Mouse (Mus musculus) cerebellum, adult 2 months (tissue): ENCODE measurements around the gene Snx33. TPM values are rescaled to one million over a fixed set of nuclear protein-coding genes. Genes with fewer than 3 reads are reported as not detected.

Experiments
- DNase-seq, 2 experiments: peaks; one replicate each; pipeline ENCODE4 v3.0.0; 2021
- H3K27ac ChIP-seq: fragments of 200-500 bp; 2 replicates; pipeline ENCODE4 v1.5.1; 2012; ENCODE audit warnings: low read length, control low read depth, inconsistent platforms; ENCODE audit not compliant: insufficient read depth
- H3K27me3 ChIP-seq: fragments of 200-500 bp; 2 replicates; pipeline ENCODE4 v1.6.1; 2012; ENCODE audit warnings: inconsistent platforms, mild to moderate bottlenecking, low read length, moderate library complexity; ENCODE audit not compliant: control insufficient read depth, insufficient read depth
- H3K4me1 ChIP-seq: fragments of 200-500 bp; 2 replicates; pipeline ENCODE4 v1.6.1; 2011; ENCODE audit warnings: low read length; ENCODE audit not compliant: control insufficient read depth, insufficient read depth
- H3K4me3 ChIP-seq: fragments of 200-500 bp; replicated peaks from 2 replicates; pipeline ENCODE3; 2011; ENCODE audit warnings: mild to moderate bottlenecking, low read depth, low read length, control low read depth; ENCODE audit not compliant: insufficient read depth
- CTCF ChIP-seq: fragments of 200-500 bp; IDR thresholded peaks from 2 replicates; pipeline ENCODE4 v1.5.1; 2011; ENCODE audit warnings: low read depth, mild to moderate bottlenecking, control low read depth, low read length, moderate library complexity, borderline replicate concordance; ENCODE audit not compliant: insufficient read depth
- POLR2A ChIP-seq: fragments of 200-500 bp; IDR thresholded peaks from 2 replicates; pipeline ENCODE4 v1.6.1; 2011; ENCODE audit warnings: low read length, control low read depth, borderline replicate concordance; ENCODE audit not compliant: insufficient read depth
- WGBS: fragments of 180-500 bp; shearing (Covaris S2); methylation state at CpG from one replicate; pipeline ENCODE4 v1.1.7; 2018; 5-methylcytosine and 5-hydroxymethylcytosine counted together
- polyA plus RNA-seq: library from polyadenylated mRNA; depleted of rRNA; stranded (reverse); fragments of >200 nt; gene quantifications from 2 replicates; pipeline ENCODE4 v1.2.3, GENCODE M21; 2012

Gene Snx33
- polyA plus RNA-seq, 1 experiment, result 10.3 TPM

- H3K27me3 ChIP-seq, result no peaks in the 10 kb centered on the region
- 0 out of 2 replicates have a peak, but pooled peaks cover 3% of the 10 kb centered on the region for H3K4me1 ChIP-seq
- 70% methylated on average over 8 of the region's 8 CpGs for WGBS
- H3K27ac ChIP-seq, result peak overlapping the region; percentile 58; the same call in 1 of the 2 replicates
- H3K4me3 ChIP-seq, result no peak overlapping the region
- no peak for DNase-seq
- TF ChIP-seq CTCF, result no peak
- no peak for TF ChIP-seq POLR2A
These were observed 4.1 kb downstream of the Snx33 start for GRCm38 (mm10) chr9:56923841-56924650.

GRCm38 (mm10) chr9:56922746-56923145 is 5.4 kb downstream of the Snx33 start:
- no peak for TF ChIP-seq CTCF
- TF ChIP-seq POLR2A, result no peak
- no peak for DNase-seq
- Histone ChIP-seq H3K4me3 (no peak overlapping the region), H3K27me3 (no peaks in the 10 kb centered on the region), H3K27ac (no peak overlapping the region), H3K4me1 (no peaks in the 10 kb centered on the region)
- WGBS, result 87% methylated on average over 4 of the region's 4 CpGs

GRCm38 (mm10) chr9:56918466-56918865 is 9.7 kb downstream of the Snx33 start:
- Histone ChIP-seq H3K4me3 (no peak overlapping the region), H3K4me1 (no peaks in the 10 kb centered on the region), H3K27ac (no peak overlapping the region), H3K27me3 (no peaks in the 10 kb centered on the region)
- DNase-seq, result peak; percentile 40 to 50
- WGBS, result 73% methylated on average over 13 of the region's 13 CpGs
- TF ChIP-seq POLR2A (no peak), CTCF (no peak)

- no peak overlapping the region for H3K4me3 ChIP-seq
- TF ChIP-seq POLR2A, result no peak
- TF ChIP-seq CTCF, result no peak
- H3K27me3 ChIP-seq, result no peaks in the 10 kb centered on the region; the same call in 1 of the 2 replicates
- no peak for DNase-seq
- H3K4me1 ChIP-seq, result no peaks in the 10 kb centered on the region
- WGBS, result 75% methylated on average over 2 of the region's 2 CpGs
- no peak overlapping the region for H3K27ac ChIP-seq
These were observed 11.0 kb downstream of the Snx33 start for GRCm38 (mm10) chr9:56917131-56917530.

- no peak overlapping the region; the same call in 1 of the 2 replicates for H3K27ac ChIP-seq
- no peak overlapping the region for H3K4me3 ChIP-seq
- WGBS, result 67% methylated on average over 5 of the region's 5 CpGs
- no peak for TF ChIP-seq POLR2A
- no peak for TF ChIP-seq CTCF
- H3K4me1 ChIP-seq, result no peaks in the 10 kb centered on the region
- H3K27me3 ChIP-seq, result no peaks in the 10 kb centered on the region; the same call in 1 of the 2 replicates
- DNase-seq, result no peak
These were observed 12.3 kb downstream of the Snx33 start for GRCm38 (mm10) chr9:56915695-56916410.

- no peaks in the 10 kb centered on the region; the same call in 1 of the 2 replicates for H3K27me3 ChIP-seq
- 68% methylated on average over 1 of the region's 1 CpGs for WGBS
- H3K4me1 ChIP-seq, result no peaks in the 10 kb centered on the region
- no peak overlapping the region for H3K27ac ChIP-seq
- TF ChIP-seq POLR2A (no peak), CTCF (no peak)
- no peak overlapping the region for H3K4me3 ChIP-seq
- no peak for DNase-seq
These were observed 13.1 kb downstream of the Snx33 start for GRCm38 (mm10) chr9:56915116-56915515.

GRCm38 (mm10) chr9:56913991-56914390 is 14.2 kb downstream of the Snx33 start:
- no peak overlapping the region for H3K27ac ChIP-seq
- WGBS, result 87% methylated on average over 9 of the region's 9 CpGs
- DNase-seq, result no peak
- no peak for TF ChIP-seq CTCF
- TF ChIP-seq POLR2A, result no peak
- no peaks in the 10 kb centered on the region for H3K4me1 ChIP-seq
- H3K4me3 ChIP-seq, result no peak overlapping the region
- no peaks in the 10 kb centered on the region; the same call in 1 of the 2 replicates for H3K27me3 ChIP-seq
